Mouse (Mus musculus) liver, adult 2 months (tissue): ENCODE measurements around the gene Fam160b1. TPM values are rescaled to one million over a fixed set of nuclear protein-coding genes. Genes with fewer than 3 reads are reported as not detected.

Experiments
- DNase-seq: peaks from one replicate; pipeline ENCODE4 v3.0.0-alpha.2; 2011; ENCODE audit warnings: low read depth, low spot score; ENCODE audit errors: extremely low read depth
- H3K27ac ChIP-seq: fragments of 200-500 bp; replicated peaks from 2 replicates; pipeline ENCODE4 v1.5.1; 2012; ENCODE audit warnings: low read depth, mild to moderate bottlenecking, control low read depth, inconsistent platforms, low read length; ENCODE audit not compliant: insufficient read depth
- H3K27me3 ChIP-seq: fragments of 200-500 bp; 2 replicates; pipeline ENCODE4 v1.6.1; 2012; ENCODE audit warnings: mild to moderate bottlenecking, moderate library complexity, low read length, inconsistent platforms; ENCODE audit not compliant: control insufficient read depth, insufficient read depth
- H3K36me3 ChIP-seq: fragments of 200-500 bp; 2 replicates; pipeline ENCODE4 v1.6.1; 2012; ENCODE audit warnings: low read length, inconsistent platforms; ENCODE audit not compliant: control insufficient read depth, insufficient read depth
- H3K4me1 ChIP-seq: fragments of 200-500 bp; 2 replicates; pipeline ENCODE4 v1.6.1; 2011; ENCODE audit warnings: low read length; ENCODE audit not compliant: control insufficient read depth, insufficient read depth
- H3K4me3 ChIP-seq: fragments of 200-500 bp; 2 replicates; pipeline ENCODE4 v1.5.1; 2011; ENCODE audit warnings: low read depth, mild to moderate bottlenecking, control low read depth, low read length, moderate library complexity; ENCODE audit not compliant: insufficient read depth
- H3K79me2 ChIP-seq: fragments of 200-500 bp; 2 replicates; pipeline ENCODE4 v1.6.1; 2012; ENCODE audit warnings: inconsistent platforms, mild to moderate bottlenecking, low read length, moderate library complexity; ENCODE audit not compliant: control insufficient read depth, insufficient read depth
- H3K9ac ChIP-seq: fragments of 200-500 bp; 2 replicates; pipeline ENCODE4 v1.6.1; 2012; ENCODE audit warnings: low read depth, mild to moderate bottlenecking, control low read depth, inconsistent platforms, low read length
- CTCF ChIP-seq: fragments of 200-500 bp; IDR thresholded peaks from 2 replicates; pipeline ENCODE4 v1.5.1; 2011; ENCODE audit warnings: low read depth, low read length, control low read depth
- POLR2A ChIP-seq: fragments of 200-500 bp; IDR thresholded peaks from 2 replicates; pipeline ENCODE4 v1.6.1; 2011; ENCODE audit warnings: low read length, control low read depth; ENCODE audit not compliant: insufficient read depth; ENCODE audit errors: extremely low read depth
- WGBS: fragments of 180-500 bp; shearing (Covaris S2); methylation state at CpG from one replicate; pipeline ENCODE4 v1.1.7; 2018; 5-methylcytosine and 5-hydroxymethylcytosine counted together
- polyA plus RNA-seq: library from polyadenylated mRNA; depleted of rRNA; stranded (reverse); fragments of >200 nt; gene quantifications from 2 replicates; pipeline ENCODE4 v1.2.3, GENCODE M21; 2012; rRNA removed
- total RNA-seq: library from RNA; depleted of rRNA; stranded (reverse); fragments of >200 nt; gene quantifications from 2 replicates; pipeline ENCODE4 v1.2.3, GENCODE M21; 2014; rRNA removed

The Fam160b1 gene
- total RNA-seq = 18.4 and 21.7 TPM in 2 replicates
- 10.6 and 10.9 TPM in 2 replicates for polyA plus RNA-seq

DNA sequence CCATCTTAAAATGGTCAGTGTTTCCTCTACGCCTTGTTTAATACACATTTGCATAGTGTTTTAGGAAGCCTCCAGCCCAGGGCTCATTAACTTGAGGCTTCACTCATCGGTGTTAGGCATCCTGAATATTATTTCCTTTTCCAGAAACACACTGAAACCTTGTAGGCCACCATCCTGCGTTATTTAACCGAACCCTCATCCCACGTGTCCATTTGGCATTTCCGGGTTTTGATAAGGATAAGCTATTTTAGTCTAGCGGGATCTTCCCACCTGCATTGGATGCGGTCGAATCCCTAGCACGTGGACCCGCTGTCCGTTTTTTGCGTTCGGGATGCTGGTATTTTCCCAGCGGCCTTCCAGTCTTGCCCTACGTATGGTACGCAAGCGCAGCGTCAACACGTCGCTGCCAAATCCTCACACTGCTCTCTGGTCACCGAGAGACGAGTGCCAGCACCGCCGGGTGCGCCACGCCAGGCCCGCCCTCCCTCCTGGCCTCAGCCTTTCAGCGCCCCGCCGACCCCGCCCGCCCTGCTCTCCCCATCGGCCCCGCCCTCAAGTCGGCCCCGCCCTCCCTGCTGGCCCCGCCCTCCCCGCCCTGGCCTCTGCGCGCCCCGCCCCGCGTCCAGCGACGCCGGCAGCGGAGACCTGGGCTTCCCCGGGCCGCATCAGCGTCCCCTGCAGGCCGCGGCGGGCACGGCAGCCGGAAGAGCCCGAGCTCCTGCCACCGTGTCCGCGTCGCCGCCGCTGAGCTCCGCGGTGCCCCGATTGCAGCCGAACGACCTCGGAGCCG lies at the start of gene Fam160b1:
Gene Fam160b1, plus strand, starts transcription at position 340 of the 790 bp plus-strand sequence.
- under 1% methylated on average over 70 of the region's 70 CpGs for whole genome bisulfite sequencing
- TF ChIP-seq POLR2A (peak; percentile 81), CTCF (peak; percentile 81)
- Histone ChIP-seq H3K27ac (peak within 1 kb of the TSS; percentile 98), H3K36me3 (0 out of 2 replicates have a peak, but pooled peaks cover 1% of the 10 kb centered on the region), H3K27me3 (no peaks in the 10 kb centered on the region), H3K4me1 (peaks cover 24% of the 10 kb centered on the region), H3K4me3 (peak within 1 kb of the TSS; percentile 99), H3K79me2 (peaks cover 15% of the 10 kb centered on the region; the same call in 1 of the 2 replicates), H3K9ac (peak within 1 kb of the TSS; percentile 100)
- DNase-seq = peak; percentile 93

DNA sequence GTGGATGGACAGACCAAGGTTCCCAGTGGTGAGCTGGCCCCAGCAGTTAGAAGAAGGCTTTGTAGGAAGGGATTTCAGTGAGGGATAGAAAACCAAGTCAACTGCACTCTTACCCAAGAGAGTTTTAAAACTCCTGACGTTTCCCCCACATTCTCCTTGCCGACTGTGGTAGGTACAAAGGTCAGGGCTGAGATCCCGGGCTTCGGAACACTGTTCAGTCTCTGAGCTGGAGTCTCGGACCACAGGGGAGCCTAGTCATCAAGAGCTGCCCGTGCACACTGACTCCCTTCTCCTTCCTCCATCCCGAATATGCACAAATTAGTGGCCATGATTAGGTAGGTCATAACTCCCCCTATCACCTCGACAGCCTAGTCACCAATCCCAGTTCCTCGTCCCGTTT lies 47.3 kb upstream of the Fam160b1 start:
- H3K27me3 ChIP-seq = no peaks in the 10 kb centered on the region
- no peak overlapping the region for H3K4me3 ChIP-seq
- WGBS = 25% methylated on average over 10 of the region's 10 CpGs
- H3K79me2 ChIP-seq = no peaks in the 10 kb centered on the region
- no peak overlapping the region for H3K9ac ChIP-seq
- peaks cover 14% of the 10 kb centered on the region for H3K4me1 ChIP-seq
- no peak overlapping the region for H3K27ac ChIP-seq
- TF ChIP-seq CTCF = no peak
- no peak for TF ChIP-seq POLR2A
- no peaks in the 10 kb centered on the region for H3K36me3 ChIP-seq
- peak; percentile 46 for DNase-seq

DNA sequence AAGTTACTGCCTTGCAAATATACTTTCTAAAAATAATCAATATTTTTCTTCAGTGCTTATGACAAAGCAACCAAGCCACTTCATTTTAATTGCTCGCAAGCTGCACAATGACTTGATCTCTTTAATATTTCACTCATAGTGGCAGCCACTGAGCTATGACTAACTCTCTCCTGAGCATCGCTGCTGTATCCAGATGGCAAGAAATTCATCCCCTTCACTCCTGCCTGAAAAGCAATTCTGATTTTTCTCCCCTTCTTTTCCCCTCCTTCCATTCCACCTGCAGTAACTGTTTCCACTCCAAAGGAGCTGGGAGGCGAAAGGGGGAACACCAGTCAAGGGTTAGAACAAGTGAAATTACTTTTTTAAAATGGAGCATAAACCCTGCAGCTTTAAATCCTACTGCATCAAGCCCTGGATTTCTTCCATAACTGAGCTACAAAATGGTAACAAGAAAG lies 46.6 kb upstream of the Fam160b1 start:
- H3K4me3 ChIP-seq = peak overlapping the region; percentile 91; the same call in 1 of the 2 replicates
- no peak for TF ChIP-seq POLR2A
- H3K4me1 ChIP-seq = peaks cover 14% of the 10 kb centered on the region
- H3K79me2 ChIP-seq = no peaks in the 10 kb centered on the region
- no peak overlapping the region for H3K9ac ChIP-seq
- 34% methylated on average over 3 of the region's 3 CpGs for WGBS
- DNase-seq = peak; percentile 38
- no peaks in the 10 kb centered on the region for H3K27me3 ChIP-seq
- H3K27ac ChIP-seq = no peak overlapping the region
- no peaks in the 10 kb centered on the region for H3K36me3 ChIP-seq

DNA sequence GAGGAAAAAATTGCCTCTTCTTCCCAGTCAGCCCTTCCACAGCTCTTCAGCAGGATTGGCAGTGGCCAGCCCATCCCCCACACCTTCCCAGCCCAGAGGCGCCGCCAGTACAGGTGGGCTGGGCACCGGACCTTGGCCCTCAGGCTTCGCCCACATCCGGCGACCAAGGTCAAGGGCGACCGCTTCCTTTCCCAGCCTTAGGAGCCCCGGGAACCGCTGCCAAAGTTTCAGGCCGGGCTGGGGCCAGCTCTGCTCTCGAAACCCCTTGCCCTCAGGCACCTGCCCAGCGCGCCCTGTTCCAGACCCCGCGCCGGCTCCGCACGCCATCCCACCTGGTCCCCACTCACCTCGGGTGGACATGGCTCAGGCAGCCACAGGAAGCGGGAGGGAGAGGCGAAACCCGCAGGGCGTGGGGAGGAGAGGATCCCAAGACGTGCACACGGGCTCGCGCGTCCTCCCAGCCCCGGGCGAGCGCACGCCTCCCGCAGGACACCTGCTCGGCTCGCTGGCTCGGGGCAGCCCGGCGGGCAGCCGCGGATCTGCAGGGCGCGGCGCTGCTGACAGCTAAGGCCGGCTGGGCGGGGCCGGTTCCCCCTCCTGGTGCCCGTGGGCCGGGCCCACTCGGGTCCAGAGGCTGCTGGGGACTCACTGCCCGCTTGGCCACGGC lies 46.0 kb upstream of the Fam160b1 start, which contains the start of gene Ablim1:
Gene Ablim1, minus strand, starts transcription at position 574 of the 667 bp plus-strand sequence.
- H3K79me2 ChIP-seq = no peaks in the 10 kb centered on the region
- H3K27ac ChIP-seq = peak within 1 kb of the TSS; percentile 24
- H3K9ac ChIP-seq = peak within 1 kb of the TSS; percentile 92
- H3K36me3 ChIP-seq = no peaks in the 10 kb centered on the region
- peak; percentile 52 for DNase-seq
- under 1% methylated on average over 52 of the region's 52 CpGs for WGBS
- H3K4me3 ChIP-seq = peak within 1 kb of the TSS; percentile 91
- TF ChIP-seq CTCF = peak; percentile 42
- 0 out of 2 replicates have a peak, but pooled peaks have one; percentile 27 for TF ChIP-seq POLR2A
- H3K4me1 ChIP-seq = peaks cover 14% of the 10 kb centered on the region
- H3K27me3 ChIP-seq = no peaks in the 10 kb centered on the region

DNA sequence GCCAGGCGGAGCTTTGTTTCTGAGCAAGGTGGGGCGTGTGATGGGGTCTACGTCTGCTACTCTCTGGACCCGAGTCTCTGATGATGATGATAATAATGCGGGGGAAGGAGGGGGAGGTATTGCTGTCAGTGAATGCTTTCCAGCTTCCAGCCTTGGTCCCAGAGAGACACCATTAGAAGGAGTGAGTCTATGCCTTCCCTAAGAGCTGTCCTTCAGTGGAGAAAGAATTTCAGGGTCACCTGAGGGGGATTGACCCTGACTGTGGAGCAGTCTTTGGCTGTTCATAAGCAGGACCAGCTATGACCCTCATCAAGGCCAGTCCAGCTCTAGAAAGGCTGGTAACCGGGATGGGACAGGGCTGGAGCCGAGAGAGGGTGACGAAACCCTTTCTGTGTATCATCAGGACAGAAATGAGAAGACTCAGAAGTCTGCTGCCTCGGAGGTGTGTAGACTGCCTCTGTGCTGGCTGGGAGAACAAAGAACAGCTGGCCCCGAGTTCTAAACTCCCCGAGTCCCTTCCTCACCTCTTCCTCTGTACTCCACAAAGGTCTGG lies 45.4 kb upstream of the Fam160b1 start:
- Histone ChIP-seq H3K4me3 (peak overlapping the region; percentile 91; the same call in 1 of the 2 replicates), H3K79me2 (no peaks in the 10 kb centered on the region), H3K36me3 (no peaks in the 10 kb centered on the region), H3K27me3 (no peaks in the 10 kb centered on the region), H3K9ac (peak overlapping the region; percentile 92), H3K4me1 (peaks cover 10% of the 10 kb centered on the region; the same call in 1 of the 2 replicates), H3K27ac (no peak overlapping the region)
- WGBS = 29% methylated on average over 11 of the region's 11 CpGs
- no peak for TF ChIP-seq CTCF
- TF ChIP-seq POLR2A = no peak
- no peak for DNase-seq

DNA sequence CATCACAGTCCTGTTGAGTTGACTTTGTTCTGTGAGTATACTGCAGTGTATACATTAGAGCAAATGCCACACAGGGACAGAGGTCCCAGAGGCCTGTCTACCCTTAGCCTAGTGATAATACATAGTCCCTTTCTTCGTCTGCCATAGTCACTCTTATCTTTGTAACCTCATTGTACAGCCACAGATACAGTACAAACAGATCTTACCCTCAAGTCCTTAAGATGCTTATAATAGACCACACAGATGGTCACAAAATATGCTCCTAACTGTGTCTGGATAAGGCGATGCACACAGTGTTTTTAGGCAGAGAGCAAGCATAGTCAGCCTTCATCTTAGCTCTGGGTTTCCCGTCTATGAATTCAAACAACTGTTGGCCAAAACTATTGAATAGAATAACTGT lies 43.9 kb upstream of the Fam160b1 start:
- TF ChIP-seq CTCF = no peak
- no peak for TF ChIP-seq POLR2A
- DNase-seq = no peak
- WGBS = 88% methylated on average over 3 of the region's 3 CpGs

More for the DNA sequence above, 43.9 kb upstream of the Fam160b1 start:
- Histone ChIP-seq H3K36me3 (no peaks in the 10 kb centered on the region), H3K4me3 (no peak overlapping the region), H3K79me2 (no peaks in the 10 kb centered on the region), H3K27ac (no peak overlapping the region), H3K27me3 (no peaks in the 10 kb centered on the region), H3K4me1 (peaks cover 22% of the 10 kb centered on the region), H3K9ac (no peak overlapping the region)
